Mouse (Mus musculus) forebrain, postnatal 0 days (tissue): Measurements from ENCODE around the gene Inpp4b. TPM values are rescaled to one million over a fixed set of nuclear protein-coding genes. Genes with fewer than 3 reads are reported as not detected.

Source experiments
- ATAC-seq: fragments of 200-750 bp; cut with Nextera tagmentation; 2 replicates; pipeline ENCODE4 v1.8.0; 2017; ENCODE audit warnings: mild to moderate bottlenecking, moderate library complexity
- DNase-seq: peaks from one replicate; pipeline ENCODE4 v3.0.0-alpha.2; 2015
- H3K27ac ChIP-seq: fragments of 300-500 bp; sonication (generic); 2 replicates; pipeline ENCODE4 v1.5.1; 2014; ENCODE audit warnings: low read depth, mild to moderate bottlenecking, antibody characterized with exemption, low read length, moderate library complexity, mixed read lengths
- H3K27me3 ChIP-seq: fragments of 300-500 bp; sonication (generic); 2 replicates; pipeline ENCODE4 v1.6.1; 2014; ENCODE audit warnings: mild to moderate bottlenecking, low read length, mixed read lengths; ENCODE audit not compliant: insufficient read depth
- H3K36me3 ChIP-seq: fragments of 300-500 bp; sonication (generic); 2 replicates; pipeline ENCODE4 v1.6.1; 2014; ENCODE audit warnings: mild to moderate bottlenecking, moderate library complexity; ENCODE audit not compliant: insufficient read depth
- H3K4me1 ChIP-seq: fragments of 300-500 bp; sonication (generic); 2 replicates; pipeline ENCODE4 v1.6.1; 2014; ENCODE audit warnings: antibody characterized with exemption; ENCODE audit not compliant: insufficient read depth
- H3K4me2 ChIP-seq: fragments of 300-500 bp; sonication (generic); 2 replicates; pipeline ENCODE4 v1.6.1; 2014; ENCODE audit warnings: low read depth, mild to moderate bottlenecking, moderate library complexity
- H3K4me3 ChIP-seq: fragments of 300-500 bp; sonication (generic); 2 replicates; pipeline ENCODE4 v1.5.1; 2014; ENCODE audit warnings: low read depth, low read length, mixed read lengths
- H3K9ac ChIP-seq: fragments of 300-500 bp; sonication (generic); 2 replicates; pipeline ENCODE4 v1.6.1; 2014; ENCODE audit warnings: mild to moderate bottlenecking
- H3K9me3 ChIP-seq: fragments of 300-500 bp; sonication (generic); 2 replicates; pipeline ENCODE4 v1.6.1; 2016; ENCODE audit warnings: low read length
- CTCF ChIP-seq: sonication (generic); IDR thresholded peaks from 2 replicates; pipeline ENCODE4 v1.5.1; 2016; ENCODE audit warnings: antibody characterized with exemption, control low read depth, low read depth
- WGBS: fragments of 180-500 bp; shearing (Covaris S2); extraction: QIAGEN DNeasy Blood & Tissue Kit; methylation state at CpG from one replicate; pipeline ENCODE4 v1.1.7; 2014; 5-methylcytosine and 5-hydroxymethylcytosine counted together
- polyA plus RNA-seq: library from polyadenylated mRNA; unstranded; fragments of >200 nt; fragmentation: Nextera tagmentation; extraction: Ambion mirVana; gene quantifications from 2 replicates; pipeline ENCODE4 v1.2.1, GENCODE M21; 2015
- total RNA-seq: library from RNA; depleted of rRNA; stranded (reverse); fragments of >200 nt; gene quantifications from 2 replicates; pipeline ENCODE4 v1.2.3, GENCODE M21; 2014

The Inpp4b gene
- total and polyA plus RNA-seq, 2 experiments from 2014 or later: 6.7 to 10.6 TPM

- no peak for TF ChIP-seq CTCF
- H3K4me3 ChIP-seq: no peak overlapping the region
- H3K4me1 ChIP-seq: no peaks in the 10 kb centered on the region
- no peaks in the 10 kb centered on the region for H3K27me3 ChIP-seq
- H3K9ac ChIP-seq: no peak overlapping the region
- no peaks in the 10 kb centered on the region for H3K36me3 ChIP-seq
- DNase-seq (no peak), ATAC-seq (no peak)
- WGBS: 91% methylated on average over 1 of the region's 1 CpGs
- no peak overlapping the region for H3K4me2 ChIP-seq
- no peak overlapping the region for H3K27ac ChIP-seq
- no peaks in the 10 kb centered on the region for H3K9me3 ChIP-seq
Observed at GRCm38 (mm10) chr8:81736103-81736502, 393.7 kb downstream of the Inpp4b start.

- Histone ChIP-seq H3K4me1 (no peaks in the 10 kb centered on the region), H3K27ac (no peak overlapping the region), H3K4me3 (no peak overlapping the region), H3K9me3 (no peaks in the 10 kb centered on the region), H3K36me3 (no peaks in the 10 kb centered on the region), H3K27me3 (no peaks in the 10 kb centered on the region), H3K9ac (no peak overlapping the region), H3K4me2 (no peak overlapping the region)
- ATAC-seq: no peak
- DNase-seq: no peak
- WGBS: 90% methylated on average over 7 of the region's 7 CpGs
- TF ChIP-seq CTCF: no peak
Observed at GRCm38 (mm10) chr8:81742588-81742987, 400.2 kb downstream of the Inpp4b start.

- WGBS: 87% methylated on average over 3 of the region's 3 CpGs
- H3K27ac ChIP-seq: no peak overlapping the region
- DNase-seq (no peak), ATAC-seq (no peak)
- no peaks in the 10 kb centered on the region for H3K4me1 ChIP-seq
- no peak overlapping the region for H3K4me2 ChIP-seq
- no peaks in the 10 kb centered on the region for H3K36me3 ChIP-seq
- no peak overlapping the region for H3K9ac ChIP-seq
- no peak overlapping the region for H3K4me3 ChIP-seq
- no peak for TF ChIP-seq CTCF
- H3K27me3 ChIP-seq: no peaks in the 10 kb centered on the region
- H3K9me3 ChIP-seq: no peaks in the 10 kb centered on the region
Observed at GRCm38 (mm10) chr8:81743040-81743439, 400.7 kb downstream of the Inpp4b start.

GRCm38 (mm10) chr8:81745439-81745838 lies 403.1 kb downstream of the Inpp4b start:
- no peak for ATAC-seq

GRCm38 (mm10) chr8:81751159-81751558 lies 408.8 kb downstream of the Inpp4b start:
- no peaks in the 10 kb centered on the region for H3K9me3 ChIP-seq
- H3K4me1 ChIP-seq: no peaks in the 10 kb centered on the region
- H3K27ac ChIP-seq: no peak overlapping the region
- H3K4me3 ChIP-seq: no peak overlapping the region
- DNase-seq: no peak
- no peak overlapping the region for H3K9ac ChIP-seq
- ATAC-seq: no peak
- H3K36me3 ChIP-seq: no peaks in the 10 kb centered on the region
- WGBS: 79% methylated on average over 1 of the region's 1 CpGs
- no peak for TF ChIP-seq CTCF
- H3K4me2 ChIP-seq: no peak overlapping the region
- no peaks in the 10 kb centered on the region for H3K27me3 ChIP-seq

More at GRCm38 (mm10) chr8:81745439-81745838, 403.1 kb downstream of the Inpp4b start:
- Histone ChIP-seq H3K4me3 (no peak overlapping the region), H3K9me3 (no peaks in the 10 kb centered on the region), H3K9ac (no peak overlapping the region), H3K27ac (no peak overlapping the region), H3K36me3 (no peaks in the 10 kb centered on the region), H3K27me3 (no peaks in the 10 kb centered on the region), H3K4me1 (no peaks in the 10 kb centered on the region), H3K4me2 (no peak overlapping the region)
- WGBS: 28% methylated on average over 1 of the region's 1 CpGs
- no peak for TF ChIP-seq CTCF
- no peak for DNase-seq

- Histone ChIP-seq H3K9me3 (no peaks in the 10 kb centered on the region), H3K9ac (no peak overlapping the region), H3K36me3 (no peaks in the 10 kb centered on the region), H3K4me2 (no peak overlapping the region), H3K27ac (no peak overlapping the region), H3K4me1 (no peaks in the 10 kb centered on the region), H3K4me3 (no peak overlapping the region), H3K27me3 (no peaks in the 10 kb centered on the region)
- ATAC-seq (no peak), DNase-seq (no peak)
- WGBS: 94% methylated on average over 3 of the region's 3 CpGs
- TF ChIP-seq CTCF: no peak
Observed at GRCm38 (mm10) chr8:81756663-81757062, 414.3 kb downstream of the Inpp4b start.

- Histone ChIP-seq H3K9ac (no peak overlapping the region), H3K36me3 (no peaks in the 10 kb centered on the region), H3K4me1 (no peaks in the 10 kb centered on the region), H3K27me3 (no peaks in the 10 kb centered on the region), H3K27ac (no peak overlapping the region), H3K9me3 (no peaks in the 10 kb centered on the region), H3K4me3 (no peak overlapping the region), H3K4me2 (no peak overlapping the region)
- TF ChIP-seq CTCF: no peak
- DNase-seq (no peak), ATAC-seq (peak; percentile 61)
- 80% methylated on average over 2 of the region's 2 CpGs for WGBS
Observed at GRCm38 (mm10) chr8:81757580-81758144, 415.3 kb downstream of the Inpp4b start.

GRCm38 (mm10) chr8:81761466-81761865 lies 419.1 kb downstream of the Inpp4b start:
- no peak overlapping the region for H3K4me3 ChIP-seq
- no peak overlapping the region for H3K4me2 ChIP-seq
- 84% methylated on average over 4 of the region's 4 CpGs for WGBS
- no peaks in the 10 kb centered on the region for H3K9me3 ChIP-seq
- no peaks in the 10 kb centered on the region for H3K4me1 ChIP-seq
- no peak for DNase-seq
- H3K36me3 ChIP-seq: no peaks in the 10 kb centered on the region
- no peak overlapping the region for H3K9ac ChIP-seq
- no peak for ATAC-seq
- H3K27me3 ChIP-seq: no peaks in the 10 kb centered on the region
- no peak overlapping the region for H3K27ac ChIP-seq
- TF ChIP-seq CTCF: no peak
